Mouse (Mus musculus): ENCODE results near the gene Fras1. TPM values are rescaled to one million over a fixed set of nuclear protein-coding genes. Genes with fewer than 3 reads are reported as not detected.

Gene Fras1
- polyA plus RNA-seq, 1 experiment from 2014 or later: 1.2 TPM

- Histone ChIP-seq H3K4me3 (replicated peaks) (no peak overlapping the region), H3K27me3 (no peaks in the 10 kb centered on the region), H3K27ac (no peak overlapping the region), H3K9me3 (replicated peaks) (no peaks in the 10 kb centered on the region), H3K4me2 (no peak overlapping the region), H3K36me3 (no peaks in the 10 kb centered on the region), H3K4me1 (replicated peaks) (no peaks in the 10 kb centered on the region), H3K9ac (no peak overlapping the region)
- ATAC-seq (ENCODE audit: low read depth) (no peak), DNase-seq (no peak)
- WGBS (ENCODE audit: insufficient replicate concordance): 69% methylated on average over 5 of the region's 5 CpGs
These were observed 211.0 kb downstream of the Fras1 start for GRCm38 (mm10) chr5:96584730-96585129.

GRCm38 (mm10) chr5:96590621-96591020, 216.9 kb downstream of the Fras1 start:
- DNase-seq (no peak), ATAC-seq (ENCODE audit: low read depth) (no peak)
- WGBS (ENCODE audit: insufficient replicate concordance): 77% methylated on average over 6 of the region's 6 CpGs
- H3K4me3 ChIP-seq (replicated peaks): no peak overlapping the region
- H3K9me3 ChIP-seq (replicated peaks): no peaks in the 10 kb centered on the region
- H3K4me1 ChIP-seq (replicated peaks): no peaks in the 10 kb centered on the region
- H3K27ac ChIP-seq: no peak overlapping the region
- H3K4me2 ChIP-seq: no peak overlapping the region
- no peak overlapping the region for H3K9ac ChIP-seq
- H3K27me3 ChIP-seq: no peaks in the 10 kb centered on the region
- H3K36me3 ChIP-seq: no peaks in the 10 kb centered on the region

- H3K4me2 ChIP-seq: no peak overlapping the region
- H3K27me3 ChIP-seq: no peaks in the 10 kb centered on the region
- WGBS (ENCODE audit: insufficient replicate concordance): 60% methylated on average over 5 of the region's 5 CpGs
- no peak for ATAC-seq (ENCODE audit: low read depth)
- no peak overlapping the region for H3K9ac ChIP-seq
- no peak for DNase-seq
- H3K36me3 ChIP-seq: no peaks in the 10 kb centered on the region
- no peak overlapping the region for H3K27ac ChIP-seq
- no peak overlapping the region for H3K4me3 ChIP-seq (replicated peaks)
- no peaks in the 10 kb centered on the region for H3K9me3 ChIP-seq (replicated peaks)
- no peaks in the 10 kb centered on the region for H3K4me1 ChIP-seq (replicated peaks)
These were observed 222.0 kb downstream of the Fras1 start for GRCm38 (mm10) chr5:96595793-96596192.

- Histone ChIP-seq H3K27me3 (no peaks in the 10 kb centered on the region), H3K4me1 (replicated peaks) (no peaks in the 10 kb centered on the region), H3K27ac (no peak overlapping the region), H3K4me3 (replicated peaks) (no peak overlapping the region), H3K4me2 (no peak overlapping the region), H3K9ac (no peak overlapping the region), H3K9me3 (replicated peaks) (no peaks in the 10 kb centered on the region; the same call in 1 of the 2 replicates), H3K36me3 (no peaks in the 10 kb centered on the region)
- ATAC-seq (ENCODE audit: low read depth): no peak
- 62% methylated on average over 7 of the region's 7 CpGs for WGBS (ENCODE audit: insufficient replicate concordance)
- DNase-seq: no peak
These were observed 230.4 kb downstream of the Fras1 start for GRCm38 (mm10) chr5:96603974-96604769.

GRCm38 (mm10) chr5:96608036-96608435, 234.3 kb downstream of the Fras1 start:
- Histone ChIP-seq H3K36me3 (no peaks in the 10 kb centered on the region), H3K27me3 (no peaks in the 10 kb centered on the region), H3K9ac (no peak overlapping the region), H3K4me1 (replicated peaks) (no peaks in the 10 kb centered on the region), H3K4me3 (replicated peaks) (no peak overlapping the region), H3K27ac (no peak overlapping the region), H3K9me3 (replicated peaks) (no peaks in the 10 kb centered on the region; the same call in 1 of the 2 replicates), H3K4me2 (no peak overlapping the region)
- WGBS (ENCODE audit: insufficient replicate concordance): 48% methylated on average over 5 of the region's 5 CpGs
- ATAC-seq (ENCODE audit: low read depth) (no peak), DNase-seq (no peak)

GRCm38 (mm10) chr5:96608581-96609280, 235.0 kb downstream of the Fras1 start:
- no peak overlapping the region for H3K27ac ChIP-seq
- 49% methylated on average over 3 of the region's 3 CpGs for WGBS (ENCODE audit: insufficient replicate concordance)
- no peak overlapping the region for H3K9ac ChIP-seq
- H3K4me3 ChIP-seq (replicated peaks): no peak overlapping the region
- ATAC-seq (ENCODE audit: low read depth) (no peak), DNase-seq (no peak)
- H3K4me2 ChIP-seq: no peak overlapping the region
- H3K27me3 ChIP-seq: no peaks in the 10 kb centered on the region
- H3K9me3 ChIP-seq (replicated peaks): no peaks in the 10 kb centered on the region; the same call in 1 of the 2 replicates
- no peaks in the 10 kb centered on the region for H3K4me1 ChIP-seq (replicated peaks)
- H3K36me3 ChIP-seq: no peaks in the 10 kb centered on the region

GRCm38 (mm10) chr5:96612077-96612476, 238.3 kb downstream of the Fras1 start:
- 68% methylated on average over 10 of the region's 10 CpGs for WGBS (ENCODE audit: insufficient replicate concordance)
- H3K36me3 ChIP-seq: no peaks in the 10 kb centered on the region

GRCm38 (mm10) chr5:96616954-96617646, 243.3 kb downstream of the Fras1 start:
- no peak overlapping the region for H3K4me2 ChIP-seq
- H3K9ac ChIP-seq: no peak overlapping the region
- DNase-seq (no peak), ATAC-seq (ENCODE audit: low read depth) (no peak)
- no peaks in the 10 kb centered on the region for H3K27me3 ChIP-seq
- H3K27ac ChIP-seq: no peak overlapping the region
- H3K36me3 ChIP-seq: no peaks in the 10 kb centered on the region
- 54% methylated on average over 6 of the region's 6 CpGs for WGBS (ENCODE audit: insufficient replicate concordance)
- no peaks in the 10 kb centered on the region for H3K4me1 ChIP-seq (replicated peaks)
- H3K4me3 ChIP-seq (replicated peaks): no peak overlapping the region
- H3K9me3 ChIP-seq (replicated peaks): no peaks in the 10 kb centered on the region

More at GRCm38 (mm10) chr5:96612077-96612476, 238.3 kb downstream of the Fras1 start:
- Histone ChIP-seq H3K9ac (no peak overlapping the region), H3K9me3 (replicated peaks) (no peaks in the 10 kb centered on the region), H3K27me3 (no peaks in the 10 kb centered on the region), H3K27ac (no peak overlapping the region), H3K4me2 (no peak overlapping the region), H3K4me3 (replicated peaks) (no peak overlapping the region), H3K4me1 (replicated peaks) (no peaks in the 10 kb centered on the region)
- no peak for ATAC-seq (ENCODE audit: low read depth)
- DNase-seq: no peak

- no peak overlapping the region for H3K4me2 ChIP-seq
- H3K9ac ChIP-seq: no peak overlapping the region
- no peak overlapping the region for H3K27ac ChIP-seq
- H3K9me3 ChIP-seq (replicated peaks): no peaks in the 10 kb centered on the region
- ATAC-seq (ENCODE audit: low read depth): no peak
- H3K36me3 ChIP-seq: no peaks in the 10 kb centered on the region
- H3K4me1 ChIP-seq (replicated peaks): no peaks in the 10 kb centered on the region
- WGBS (ENCODE audit: insufficient replicate concordance): 34% methylated on average over 2 of the region's 2 CpGs
- DNase-seq: no peak
- no peak overlapping the region for H3K4me3 ChIP-seq (replicated peaks)
- H3K27me3 ChIP-seq: no peaks in the 10 kb centered on the region
These were observed 244.3 kb downstream of the Fras1 start for GRCm38 (mm10) chr5:96618008-96618407.

- H3K9me3 ChIP-seq (replicated peaks): no peaks in the 10 kb centered on the region
- H3K36me3 ChIP-seq: no peaks in the 10 kb centered on the region
- H3K4me2 ChIP-seq: no peak overlapping the region
- H3K4me1 ChIP-seq (replicated peaks): no peaks in the 10 kb centered on the region
- no peak overlapping the region for H3K27ac ChIP-seq
- H3K9ac ChIP-seq: no peak overlapping the region
- H3K27me3 ChIP-seq: no peaks in the 10 kb centered on the region
- WGBS (ENCODE audit: insufficient replicate concordance): 52% methylated on average over 2 of the region's 2 CpGs
- no peak for DNase-seq
- no peak overlapping the region for H3K4me3 ChIP-seq (replicated peaks)
- ATAC-seq (ENCODE audit: low read depth): no peak
These were observed 246.5 kb downstream of the Fras1 start for GRCm38 (mm10) chr5:96620209-96620608.

- Histone ChIP-seq H3K4me2 (no peak overlapping the region), H3K9ac (no peak overlapping the region), H3K36me3 (no peaks in the 10 kb centered on the region), H3K4me3 (replicated peaks) (no peak overlapping the region), H3K4me1 (replicated peaks) (no peaks in the 10 kb centered on the region), H3K27me3 (no peaks in the 10 kb centered on the region), H3K27ac (no peak overlapping the region), H3K9me3 (replicated peaks) (no peaks in the 10 kb centered on the region)
- no peak for ATAC-seq (ENCODE audit: low read depth)
- WGBS (ENCODE audit: insufficient replicate concordance): 57% methylated on average over 5 of the region's 5 CpGs
- DNase-seq: no peak
These were observed 246.9 kb downstream of the Fras1 start for GRCm38 (mm10) chr5:96620618-96621017.

Data from liver, embryonic 13.5 days (tissue).